Mouse (Mus musculus): ENCODE measurements at regions not wholly inside any gene's neighbourhood (a gene's known extent, or its start where the extent isn't known, plus 50 kb on each side); places are given as distances from the start of the nearest gene placed in this dataset.

DNA sequence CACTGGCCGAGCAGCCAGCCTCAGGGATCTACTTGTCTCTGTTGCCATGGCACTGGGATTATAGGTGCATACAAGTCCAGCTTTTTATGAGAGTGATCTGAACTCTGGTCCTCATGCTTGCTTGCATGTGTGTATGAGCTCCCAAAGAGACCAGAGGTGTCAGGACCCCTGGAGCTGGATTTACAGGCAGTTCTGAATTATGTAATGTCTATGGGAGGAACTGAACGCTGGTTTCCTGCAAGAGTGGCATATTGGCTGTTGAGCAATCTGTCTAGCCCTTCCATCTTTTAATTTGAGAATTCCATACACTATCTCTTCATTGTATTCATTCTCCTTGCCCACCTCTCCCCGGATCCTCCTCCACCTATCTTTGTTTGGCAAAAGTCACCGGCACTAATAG, 102.5 kb upstream of the Tmem178 start:
- no peak for TF ChIP-seq POLR2A (IDR thresholded peaks at IDR 0.05; ENCODE audit: borderline replicate concordance, control insufficient read depth, low read depth, low read length)
- TF ChIP-seq CTCF (IDR thresholded peaks at IDR 0.05; ENCODE audit: control insufficient read depth, insufficient read depth, low read length) = no peak
